Mouse (Mus musculus) forebrain, embryonic 15.5 days (tissue): ENCODE measurements around the gene Wipf2. TPM values are rescaled to one million over a fixed set of nuclear protein-coding genes. Genes with fewer than 3 reads are reported as not detected.
"Not testable (repeated sequence)": the region's sequence is repeated elsewhere in the genome, so short reads cannot be mapped to it uniquely, and the experiment has no call there.

Experiments
- ATAC-seq: fragments of 200-750 bp; cut with Nextera tagmentation; replicated peaks from 2 replicates; pipeline ENCODE4 v1.8.0; 2017; ENCODE audit warnings: mild to moderate bottlenecking, moderate TSS enrichment, moderate library complexity
- H3K27ac ChIP-seq: fragments of 300-500 bp; sonication (generic); replicated peaks from 2 replicates; pipeline ENCODE4 v1.5.1; 2015; ENCODE audit warnings: mild to moderate bottlenecking, inconsistent platforms
- H3K27me3 ChIP-seq: fragments of 300-500 bp; sonication (generic); 2 replicates; pipeline ENCODE4 v1.6.1; 2015; ENCODE audit warnings: inconsistent platforms
- H3K36me3 ChIP-seq: fragments of 300-500 bp; sonication (generic); 2 replicates; pipeline ENCODE4 v1.6.1; 2015; ENCODE audit warnings: mild to moderate bottlenecking, inconsistent platforms
- H3K4me1 ChIP-seq: fragments of 300-500 bp; sonication (generic); 2 replicates; pipeline ENCODE4 v1.6.1; 2015; ENCODE audit warnings: inconsistent platforms
- H3K4me2 ChIP-seq: fragments of 300-500 bp; sonication (generic); replicated peaks from 2 replicates; pipeline ENCODE4 v1.6.1; 2015; ENCODE audit warnings: mild to moderate bottlenecking, inconsistent platforms
- H3K4me3 ChIP-seq: fragments of 300-500 bp; sonication (generic); 2 replicates; pipeline ENCODE4 v1.5.1; 2015; ENCODE audit warnings: mild to moderate bottlenecking, inconsistent platforms
- H3K9ac ChIP-seq: fragments of 300-500 bp; sonication (generic); replicated peaks from 2 replicates; pipeline ENCODE4 v1.6.1; 2015; ENCODE audit warnings: mild to moderate bottlenecking, inconsistent platforms
- H3K9me3 ChIP-seq: fragments of 300-500 bp; sonication (generic); 2 replicates; pipeline ENCODE4 v1.6.1; 2016; ENCODE audit warnings: inconsistent platforms
- WGBS: fragments of 180-500 bp; shearing (Covaris S2); methylation state at CpG from one replicate; pipeline ENCODE4 v1.1.7; 2015; ENCODE audit warnings: mixed read lengths; 5-methylcytosine and 5-hydroxymethylcytosine counted together
- polyA plus RNA-seq: library from polyadenylated mRNA; unstranded; fragments of >200 nt; fragmentation: Nextera tagmentation; extraction: Ambion mirVana; gene quantifications from 2 replicates; pipeline ENCODE4 v1.2.1, GENCODE M21; 2015

Wipf2 gene
- polyA plus RNA-seq, 1 experiment from 2014 or later, result 4.4 TPM

DNA sequence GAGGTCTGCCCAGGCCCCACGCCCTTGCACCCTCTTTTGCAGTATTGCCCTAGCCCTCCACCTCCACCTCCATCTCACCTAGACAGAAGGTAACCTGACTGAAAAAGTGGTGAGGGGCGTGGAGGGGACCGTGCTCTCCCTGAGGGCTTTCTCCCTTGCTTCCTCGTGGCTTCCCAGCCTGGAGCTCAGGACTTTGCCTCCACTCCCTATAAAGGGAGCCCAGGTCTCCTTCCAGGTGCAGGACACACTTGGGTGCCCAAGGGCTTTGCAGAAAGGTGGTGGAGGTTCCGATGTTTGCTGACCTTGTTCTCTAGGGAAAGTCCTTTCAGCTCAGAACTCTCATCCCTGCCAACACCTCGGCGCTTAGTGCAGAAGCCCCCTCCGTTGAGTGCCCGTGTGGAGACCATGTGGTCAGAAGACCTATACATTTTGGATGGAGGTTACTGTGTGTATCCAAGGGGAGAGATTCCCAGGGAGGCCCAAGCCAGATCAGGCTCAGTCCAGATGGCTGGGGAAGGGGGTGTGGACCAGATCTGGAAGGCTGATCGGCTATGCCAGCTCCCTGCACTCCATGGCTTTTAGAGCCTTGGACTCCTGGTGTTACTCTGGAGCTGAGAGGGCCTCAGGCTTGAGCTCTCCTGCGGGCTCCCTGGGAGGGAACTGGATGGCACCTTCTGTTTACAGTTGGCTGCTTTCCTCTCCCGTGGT lies 64.9 kb downstream of the Wipf2 start:
- Histone ChIP-seq H3K27ac (no peak overlapping the region), H3K4me1 (peaks cover 84% of the 10 kb centered on the region), H3K9ac (peak overlapping the region; percentile 84), H3K4me2 (peak overlapping the region; percentile 61), H3K27me3 (no peaks in the 10 kb centered on the region), H3K4me3 (peak overlapping the region; percentile 59), H3K36me3 (no peaks in the 10 kb centered on the region), H3K9me3 (no peaks in the 10 kb centered on the region)
- no peak for ATAC-seq
- 14% methylated on average over 12 of the region's 12 CpGs for WGBS

DNA sequence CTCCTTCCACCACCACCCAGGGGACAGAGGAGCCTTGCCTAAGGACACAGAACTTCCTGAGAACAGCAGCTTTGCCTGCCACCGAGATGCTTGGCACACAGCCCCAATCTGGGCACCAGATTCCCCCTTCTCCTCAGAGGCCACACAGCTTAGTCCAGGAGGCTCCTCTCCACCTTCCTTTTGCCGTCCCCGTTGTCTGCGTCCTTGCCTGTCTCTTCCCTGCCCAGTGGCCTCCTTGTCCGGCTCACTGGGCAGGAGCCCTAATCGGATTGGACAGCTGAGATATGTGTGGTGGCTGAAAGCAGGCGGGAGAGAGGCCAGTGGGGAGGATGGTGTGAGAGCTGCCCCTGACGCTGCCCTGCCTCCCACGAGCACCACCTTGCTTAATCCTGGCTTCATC lies 66.1 kb downstream of the Wipf2 start:
- 3% methylated on average over 9 of the region's 9 CpGs for WGBS
- H3K9me3 ChIP-seq, result no peaks in the 10 kb centered on the region
- 0 out of 2 replicates have a peak overlapping the region, but pooled peaks have one; percentile 39 for H3K27ac ChIP-seq
- H3K4me1 ChIP-seq, result peaks cover 83% of the 10 kb centered on the region
- peak overlapping the region; percentile 11; the same call in 1 of the 2 replicates for H3K4me3 ChIP-seq
- H3K9ac ChIP-seq, result peak overlapping the region; percentile 14
- H3K36me3 ChIP-seq, result no peaks in the 10 kb centered on the region
- peak overlapping the region; percentile 61 for H3K4me2 ChIP-seq
- no peaks in the 10 kb centered on the region for H3K27me3 ChIP-seq
- no peak for ATAC-seq

DNA sequence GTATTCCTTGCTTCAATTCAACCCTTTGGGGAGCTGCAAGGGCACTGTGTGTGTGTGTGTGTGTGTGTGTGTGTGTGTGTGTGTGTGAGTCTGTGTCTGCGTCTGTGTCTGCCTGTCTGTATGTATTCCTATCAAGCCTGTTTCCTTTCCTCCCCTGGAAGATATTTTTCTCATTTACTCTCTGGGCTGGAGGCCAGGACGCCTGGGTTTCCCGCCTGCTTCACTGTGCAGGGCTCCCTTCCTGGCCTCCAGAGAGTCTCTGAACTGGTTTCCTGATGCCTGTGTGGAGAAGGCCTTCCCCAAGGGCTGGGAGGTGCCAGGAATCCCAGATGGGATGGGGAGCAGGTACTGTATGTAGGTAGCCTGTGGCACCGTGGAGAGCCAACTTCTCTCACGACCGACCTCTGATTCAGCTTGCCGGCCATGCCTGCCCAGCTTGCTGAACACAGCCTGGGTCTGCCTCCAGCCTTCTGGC lies 66.7 kb downstream of the Wipf2 start:
- H3K27me3 ChIP-seq, result peaks cover 2% of the 10 kb centered on the region; the same call in 1 of the 2 replicates
- peak overlapping the region; percentile 61 for H3K4me2 ChIP-seq
- peak overlapping the region; percentile 39; the same call in 1 of the 2 replicates for H3K27ac ChIP-seq
- WGBS, result 32% methylated on average over 7 of the region's 7 CpGs
- no peak for ATAC-seq
- peaks cover 77% of the 10 kb centered on the region for H3K4me1 ChIP-seq
- H3K4me3 ChIP-seq, result peak overlapping the region; percentile 11; the same call in 1 of the 2 replicates
- H3K9ac ChIP-seq, result peak overlapping the region; percentile 14
- H3K36me3 ChIP-seq, result no peaks in the 10 kb centered on the region
- H3K9me3 ChIP-seq, result no peaks in the 10 kb centered on the region

DNA sequence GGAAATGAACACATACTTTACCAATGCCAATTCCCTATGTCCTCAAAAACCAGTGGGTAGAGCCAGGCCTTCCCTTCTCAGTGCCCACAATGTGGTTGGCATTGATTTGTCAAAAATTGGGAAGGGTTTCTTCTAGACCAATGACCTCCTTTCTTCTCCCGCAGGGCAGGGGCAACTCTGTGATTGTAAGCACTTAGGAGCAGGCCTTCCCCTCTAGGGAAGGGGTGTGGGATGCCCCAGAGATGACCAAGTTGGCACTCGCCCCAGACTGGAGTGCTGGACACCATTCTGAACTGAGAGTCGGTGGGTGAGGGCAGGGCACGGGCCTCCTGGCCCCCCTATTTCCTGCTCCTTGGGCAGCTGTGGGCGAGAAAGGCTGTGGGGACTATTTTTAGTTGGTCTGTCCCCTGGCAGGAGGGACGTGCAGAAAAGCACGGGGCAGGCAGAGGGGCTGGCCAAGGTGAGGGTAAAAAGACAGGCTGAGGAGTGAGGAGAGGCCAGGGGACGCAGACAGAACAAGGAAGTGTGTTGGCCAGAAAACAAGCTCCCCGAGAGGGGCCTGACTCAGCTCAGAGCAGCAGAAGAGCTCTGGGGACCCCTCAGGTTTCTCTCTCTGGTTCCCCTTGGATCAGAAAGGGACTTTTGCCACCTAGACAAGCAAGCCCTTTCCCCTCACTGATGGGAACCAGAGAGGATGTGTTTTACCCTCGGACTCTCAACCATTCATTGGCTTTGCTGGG lies 67.5 kb downstream of the Wipf2 start:
- Histone ChIP-seq H3K4me1 (peaks cover 71% of the 10 kb centered on the region), H3K27me3 (peaks cover 7% of the 10 kb centered on the region), H3K9ac (no peak overlapping the region), H3K4me2 (no peak overlapping the region), H3K4me3 (no peak overlapping the region), H3K36me3 (no peaks in the 10 kb centered on the region), H3K27ac (peak overlapping the region; percentile 52), H3K9me3 (no peaks in the 10 kb centered on the region)
- 36% methylated on average over 10 of the region's 10 CpGs for WGBS
- no peak for ATAC-seq

DNA sequence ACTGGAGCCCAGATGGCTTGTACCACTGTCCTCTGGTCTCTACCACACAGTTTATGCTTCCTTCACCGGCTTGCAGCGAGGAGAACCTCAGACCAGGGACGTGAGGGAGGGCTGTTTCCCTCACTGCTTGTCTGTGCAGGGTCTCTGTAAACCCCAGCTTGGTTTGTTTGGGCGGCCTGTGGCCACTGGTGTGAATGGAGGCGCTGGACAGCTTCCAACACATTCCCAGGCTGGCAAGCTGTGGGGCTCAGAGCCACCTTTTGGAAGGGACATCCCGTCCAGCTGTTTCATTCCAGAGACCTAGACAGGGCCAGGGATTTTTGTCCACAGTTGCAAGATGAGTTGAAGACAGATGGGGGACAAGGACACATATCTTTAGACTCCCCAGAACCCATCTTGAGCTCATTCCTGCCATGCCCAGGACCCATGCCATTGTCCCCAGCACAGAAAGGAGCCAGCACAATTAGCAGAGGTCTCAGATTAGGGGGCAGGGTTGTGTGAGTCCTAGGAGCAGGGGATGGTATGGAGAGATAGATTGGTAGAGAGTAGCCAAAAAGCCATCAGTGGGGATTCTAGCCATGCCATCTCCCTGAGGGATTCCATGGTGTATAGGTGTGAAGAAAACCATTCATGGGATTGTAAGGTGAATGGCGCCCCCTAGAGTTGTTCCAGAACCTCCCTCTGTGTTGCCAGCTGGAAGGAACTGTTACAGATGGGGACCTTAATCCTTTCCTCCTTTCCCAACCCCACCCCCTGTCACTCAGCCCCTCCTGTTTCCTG lies 68.3 kb downstream of the Wipf2 start:
- 9% methylated on average over 7 of the region's 7 CpGs for WGBS
- no peak overlapping the region for H3K9ac ChIP-seq
- no peak overlapping the region for H3K4me3 ChIP-seq
- H3K9me3 ChIP-seq, result no peaks in the 10 kb centered on the region
- H3K27ac ChIP-seq, result peak overlapping the region; percentile 52
- no peaks in the 10 kb centered on the region for H3K36me3 ChIP-seq
- ATAC-seq, result 0 out of 2 replicates have a peak, but pooled peaks have one; percentile 24
- H3K4me2 ChIP-seq, result no peak overlapping the region
- H3K27me3 ChIP-seq, result peaks cover 15% of the 10 kb centered on the region
- peaks cover 71% of the 10 kb centered on the region for H3K4me1 ChIP-seq

DNA sequence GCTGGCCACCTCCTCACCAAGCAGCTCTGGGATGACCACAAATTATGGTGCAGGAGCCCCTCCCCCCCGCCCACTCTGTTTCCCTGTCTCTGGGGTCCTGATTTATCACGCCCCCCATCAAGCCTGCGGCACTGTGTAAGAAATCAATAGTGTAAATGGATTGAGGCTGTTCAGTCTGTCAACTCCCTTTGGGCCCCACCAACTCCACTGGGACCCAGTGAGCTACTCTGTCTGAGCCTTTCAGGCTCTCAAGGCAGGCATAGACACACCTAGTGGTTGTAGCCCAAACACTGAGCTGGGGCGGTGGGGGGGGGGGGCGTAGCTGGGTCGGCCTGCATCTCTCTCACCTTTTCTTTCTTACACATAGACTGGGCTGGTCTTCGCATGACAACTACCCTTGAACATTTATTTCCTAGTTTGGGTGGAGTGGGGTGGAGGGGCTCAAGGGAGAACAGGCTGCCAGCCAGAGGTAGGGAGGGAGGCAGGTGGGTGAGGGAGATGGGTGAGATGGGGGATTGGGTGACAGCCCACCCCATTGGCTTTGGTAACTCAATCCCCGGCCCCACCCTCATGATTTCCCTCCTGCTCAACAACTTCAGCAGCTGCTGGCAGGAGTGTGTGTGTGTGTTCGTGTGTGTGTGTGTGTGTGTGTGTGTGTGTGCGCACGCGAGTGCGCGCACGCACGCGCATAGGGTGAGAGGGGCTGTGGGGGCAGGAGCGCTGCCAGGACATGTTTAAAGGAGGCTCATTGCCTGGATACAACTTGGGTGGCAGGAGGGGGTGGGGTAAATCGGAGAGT lies 69.1 kb downstream of the Wipf2 start:
- Histone ChIP-seq H3K4me2 (no peak overlapping the region), H3K27me3 (peaks cover 15% of the 10 kb centered on the region), H3K4me3 (no peak overlapping the region), H3K4me1 (peaks cover 72% of the 10 kb centered on the region), H3K9ac (no peak overlapping the region), H3K9me3 (no peaks in the 10 kb centered on the region), H3K27ac (no peak overlapping the region), H3K36me3 (no peaks in the 10 kb centered on the region)
- WGBS, result 48% methylated on average over 19 of the region's 19 CpGs
- ATAC-seq, result no peak

DNA sequence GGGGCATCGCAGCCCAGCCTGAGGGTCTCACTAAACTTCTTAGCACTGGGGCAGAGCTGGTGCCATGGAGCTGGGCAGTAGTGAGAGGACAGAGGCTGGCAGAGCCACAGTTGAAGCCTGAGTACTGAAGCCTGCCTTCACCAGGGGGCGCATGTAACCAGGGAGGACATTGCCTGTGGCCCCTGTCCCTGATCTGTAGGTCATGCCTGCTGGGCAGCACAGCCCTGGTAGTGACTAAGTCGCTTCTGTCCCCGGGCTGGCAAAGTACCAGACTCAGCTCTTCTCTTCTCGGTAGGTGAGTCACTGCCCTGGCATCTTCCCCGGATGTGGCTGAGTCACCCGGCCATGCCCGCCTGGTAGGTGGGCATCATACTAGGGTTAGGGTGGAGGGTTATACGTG lies 69.7 kb downstream of the Wipf2 start:
- Histone ChIP-seq H3K36me3 (no peaks in the 10 kb centered on the region), H3K4me3 (no peak overlapping the region), H3K9ac (no peak overlapping the region), H3K4me2 (no peak overlapping the region), H3K9me3 (no peaks in the 10 kb centered on the region), H3K4me1 (peaks cover 72% of the 10 kb centered on the region), H3K27me3 (peaks cover 16% of the 10 kb centered on the region), H3K27ac (no peak overlapping the region)
- WGBS, result 45% methylated on average over 9 of the region's 9 CpGs
- no peak for ATAC-seq

DNA sequence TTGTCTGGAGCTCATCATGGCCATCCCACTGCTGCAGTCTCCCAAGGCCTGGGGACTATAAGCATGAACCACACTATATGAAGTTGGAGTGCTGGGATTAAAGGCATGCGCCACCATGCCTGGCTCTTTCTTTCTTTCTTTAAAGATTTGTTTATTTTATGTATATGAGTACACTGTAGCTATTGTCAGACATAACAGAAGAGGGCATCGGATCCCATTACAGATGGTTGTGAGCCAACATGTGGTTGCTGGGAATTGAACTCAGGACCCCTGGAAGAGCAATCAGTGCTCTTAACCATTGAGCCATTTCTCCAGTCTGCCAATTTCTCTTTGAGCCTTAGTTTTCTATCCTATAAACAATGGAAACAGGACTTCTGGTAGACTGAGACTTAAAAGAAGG lies 70.4 kb downstream of the Wipf2 start:
- H3K4me3 ChIP-seq, H3K27ac ChIP-seq, H3K9ac ChIP-seq, ATAC-seq, H3K4me2 ChIP-seq, H3K9me3 ChIP-seq, H3K36me3 ChIP-seq: not testable (repeated sequence)
- 87% methylated on average over 2 of the region's 2 CpGs for WGBS
- H3K27me3 ChIP-seq, result peaks cover 19% of the 10 kb centered on the region
- H3K4me1 ChIP-seq, result peaks cover 72% of the 10 kb centered on the region

DNA sequence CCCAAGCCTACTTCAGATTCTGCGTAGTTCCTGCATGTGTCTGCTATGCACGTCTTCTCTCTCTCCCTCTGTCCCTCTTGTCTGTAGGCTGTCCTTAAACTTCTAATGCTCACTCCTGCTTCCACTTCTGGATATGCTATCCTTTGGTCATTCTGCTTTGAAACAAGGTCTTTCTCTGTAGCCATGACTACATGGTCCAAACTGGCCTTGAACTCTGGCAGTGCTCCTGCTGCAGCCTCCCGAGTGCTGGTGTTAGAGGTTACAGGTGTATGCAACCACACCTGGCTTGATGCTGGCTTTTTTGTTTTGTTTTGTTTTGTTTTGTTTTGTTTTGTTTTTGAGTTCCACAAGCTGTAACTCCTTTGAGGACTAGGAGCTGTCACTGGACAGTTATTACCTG lies 70.9 kb downstream of the Wipf2 start:
- Histone ChIP-seq H3K4me1 (peaks cover 72% of the 10 kb centered on the region), H3K9ac (no peak overlapping the region), H3K4me3 (no peak overlapping the region), H3K36me3 (no peaks in the 10 kb centered on the region), H3K27ac (no peak overlapping the region), H3K9me3 (no peaks in the 10 kb centered on the region), H3K27me3 (peaks cover 19% of the 10 kb centered on the region), H3K4me2 (no peak overlapping the region)
- no peak for ATAC-seq
- WGBS, result 86% methylated on average over 3 of the region's 3 CpGs

DNA sequence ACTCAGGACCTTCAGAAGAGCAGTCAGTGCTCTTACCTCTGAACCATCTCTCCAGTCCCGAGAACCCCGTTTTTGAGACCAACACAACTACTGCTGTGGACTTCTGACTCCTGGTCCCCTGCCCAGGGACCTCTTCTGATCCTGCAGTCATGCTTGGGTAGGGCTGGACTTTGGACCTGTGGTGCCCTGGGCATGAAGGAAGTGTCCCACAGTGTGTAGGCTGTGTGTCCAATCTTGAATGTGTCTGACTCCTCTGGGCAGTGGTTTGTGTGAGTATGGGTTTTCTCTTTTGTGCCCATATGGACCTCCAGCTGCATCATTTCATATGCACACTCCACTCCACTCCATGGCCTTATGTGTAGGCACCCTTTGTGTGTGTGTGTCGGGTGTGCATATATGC lies 71.7 kb downstream of the Wipf2 start:
- H3K27me3 ChIP-seq, result peaks cover 19% of the 10 kb centered on the region
- H3K4me2 ChIP-seq, result no peak overlapping the region
- H3K4me1 ChIP-seq, result peaks cover 72% of the 10 kb centered on the region
- no peak overlapping the region for H3K27ac ChIP-seq
- no peaks in the 10 kb centered on the region for H3K36me3 ChIP-seq
- ATAC-seq, result no peak
- H3K9ac ChIP-seq, result no peak overlapping the region
- H3K9me3 ChIP-seq, result no peaks in the 10 kb centered on the region
- no peak overlapping the region for H3K4me3 ChIP-seq
- 91% methylated on average over 3 of the region's 3 CpGs for WGBS

DNA sequence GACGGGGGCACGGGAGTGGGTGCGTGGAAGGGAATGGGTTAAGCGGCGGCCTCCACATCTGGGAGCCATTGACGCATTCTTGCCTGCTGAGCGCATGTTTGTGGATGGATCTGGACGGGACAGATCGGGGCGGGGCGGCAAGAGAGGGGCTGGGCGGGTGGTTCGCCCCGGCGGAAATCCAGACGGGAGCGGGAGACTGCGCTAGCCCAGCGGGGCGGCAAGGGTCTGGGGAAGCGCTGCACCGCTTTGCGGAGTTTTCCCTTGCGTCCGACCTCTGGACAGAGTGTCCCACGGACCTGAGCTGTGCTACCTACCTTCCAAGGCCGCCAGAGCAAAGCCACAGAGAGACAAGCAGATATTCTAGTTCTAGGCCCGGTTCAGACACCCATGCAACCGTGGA lies 72.7 kb downstream of the Wipf2 start:
- Histone ChIP-seq H3K4me1 (peaks cover 72% of the 10 kb centered on the region), H3K4me3 (peak overlapping the region; percentile 63), H3K27ac (no peak overlapping the region), H3K27me3 (peaks cover 19% of the 10 kb centered on the region), H3K36me3 (no peaks in the 10 kb centered on the region), H3K4me2 (peak overlapping the region; percentile 99), H3K9me3 (no peaks in the 10 kb centered on the region), H3K9ac (0 out of 2 replicates have a peak overlapping the region, but pooled peaks have one; percentile 13)
- WGBS, result 3% methylated on average over 29 of the region's 29 CpGs
- no peak for ATAC-seq
